Mouse (Mus musculus) embryonic facial prominence, embryonic 12.5 days (tissue): ENCODE measurements at regions not wholly inside any gene's neighbourhood (a gene's known extent, or its start where the extent isn't known, plus 50 kb on each side); places are given as distances from the start of the nearest gene placed in this dataset.

ENCODE experiments used
- ATAC-seq: fragments of 200-750 bp; cut with Nextera tagmentation; 2 replicates; pipeline ENCODE4 v1.8.0; 2017; ENCODE audit not compliant: insufficient number of reproducible peaks, insufficient read depth, low FRiP score, low TSS enrichment
- H3K27ac ChIP-seq: fragments of 300-500 bp; sonication (generic); 2 replicates; pipeline ENCODE4 v1.5.1; 2016; ENCODE audit warnings: mild to moderate bottlenecking
- H3K27me3 ChIP-seq: fragments of 300-500 bp; sonication (generic); 2 replicates; pipeline ENCODE4 v1.6.1; 2016; ENCODE audit warnings: mild to moderate bottlenecking, moderate library complexity
- H3K36me3 ChIP-seq: fragments of 300-500 bp; sonication (generic); 2 replicates; pipeline ENCODE4 v1.6.1; 2016; ENCODE audit warnings: mild to moderate bottlenecking
- H3K4me1 ChIP-seq: fragments of 300-500 bp; sonication (generic); 2 replicates; pipeline ENCODE4 v1.6.1; 2016
- H3K4me2 ChIP-seq: fragments of 300-500 bp; sonication (generic); replicated peaks from 2 replicates; pipeline ENCODE4 v1.6.1; 2016; ENCODE audit warnings: mild to moderate bottlenecking, moderate library complexity
- H3K4me3 ChIP-seq: fragments of 300-500 bp; sonication (generic); 2 replicates; pipeline ENCODE4 v1.5.1; 2016; ENCODE audit warnings: mild to moderate bottlenecking
- H3K9ac ChIP-seq: fragments of 300-500 bp; sonication (generic); 2 replicates; pipeline ENCODE4 v1.6.1; 2016; ENCODE audit warnings: mild to moderate bottlenecking, moderate library complexity
- H3K9me3 ChIP-seq: fragments of 300-500 bp; sonication (generic); 2 replicates; pipeline ENCODE4 v1.6.1; 2016; ENCODE audit warnings: mild to moderate bottlenecking, moderate library complexity
- WGBS: fragments of 180-500 bp; shearing (Covaris S2); methylation state at CpG from one replicate; pipeline ENCODE4 v1.1.7; 2016; 5-methylcytosine and 5-hydroxymethylcytosine counted together

DNA sequence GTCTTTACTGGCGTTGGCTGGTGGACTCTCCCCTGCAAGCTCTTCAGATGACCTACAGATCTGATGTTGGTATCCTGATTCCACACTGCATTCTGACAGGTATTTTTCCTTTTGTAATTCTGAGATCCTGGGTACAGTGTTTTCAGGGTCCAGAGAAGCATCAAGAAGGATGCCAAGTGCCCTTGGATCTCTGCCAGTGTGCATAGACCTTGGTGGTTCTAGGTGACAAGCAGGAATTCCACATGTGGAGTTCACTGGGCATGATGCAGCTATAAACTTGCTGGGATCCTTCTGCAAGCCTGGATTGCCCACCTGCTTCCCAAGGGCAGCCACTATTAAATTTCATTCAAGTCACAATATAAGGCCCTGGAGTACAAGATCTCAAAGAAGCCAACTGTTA lies 100.0 kb upstream of the Frmd6 start:
- no peak overlapping the region for H3K4me2 ChIP-seq
- no peak overlapping the region for H3K4me3 ChIP-seq
- no peaks in the 10 kb centered on the region for H3K9me3 ChIP-seq
- no peak for ATAC-seq
- H3K27ac ChIP-seq = no peak overlapping the region
- H3K27me3 ChIP-seq = no peaks in the 10 kb centered on the region
- H3K36me3 ChIP-seq = no peaks in the 10 kb centered on the region
- no peak overlapping the region for H3K9ac ChIP-seq
- 97% methylated on average over 1 of the region's 1 CpGs for WGBS
- peaks cover 5% of the 10 kb centered on the region; the same call in 1 of the 2 replicates for H3K4me1 ChIP-seq

DNA sequence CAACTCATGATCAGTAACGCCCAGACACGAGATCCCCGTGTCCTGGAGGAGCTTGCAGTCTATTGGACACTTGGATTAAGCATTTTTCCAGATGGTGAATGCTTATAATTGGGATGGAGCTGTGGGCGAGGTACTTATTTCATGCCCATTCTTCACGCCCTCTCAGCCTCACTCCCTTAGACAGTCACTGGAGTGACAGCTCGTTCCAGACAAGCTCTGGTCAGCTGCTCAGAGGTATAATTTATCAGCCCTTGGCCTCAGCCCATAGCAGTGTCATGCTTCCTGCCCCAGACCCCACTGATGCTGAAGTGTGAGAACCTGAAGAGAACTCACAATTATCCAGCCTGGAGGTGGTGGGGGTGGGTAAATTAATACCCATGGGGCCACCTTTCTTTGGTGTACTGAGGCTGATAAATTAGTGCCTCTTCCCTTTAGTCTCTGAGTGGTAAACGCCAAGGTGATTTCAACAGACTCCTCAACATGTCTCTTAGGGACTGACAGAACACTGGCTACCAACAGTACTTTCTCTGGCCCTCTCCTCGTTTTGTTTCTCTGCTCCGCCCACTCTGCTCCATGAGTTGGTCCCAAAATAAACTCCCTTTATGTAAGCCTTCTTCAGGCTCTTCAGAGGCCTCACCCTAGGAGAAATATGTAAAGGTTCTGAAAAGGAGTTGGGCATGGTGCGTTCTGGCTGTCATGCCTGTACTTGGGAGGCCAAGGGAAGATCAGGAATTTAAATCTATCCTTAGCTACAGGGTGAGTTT lies 97.6 kb upstream of the Frmd6 start:
- H3K4me1 ChIP-seq = peaks cover 9% of the 10 kb centered on the region; the same call in 1 of the 2 replicates
- no peaks in the 10 kb centered on the region for H3K9me3 ChIP-seq
- ATAC-seq = no peak

DNA sequence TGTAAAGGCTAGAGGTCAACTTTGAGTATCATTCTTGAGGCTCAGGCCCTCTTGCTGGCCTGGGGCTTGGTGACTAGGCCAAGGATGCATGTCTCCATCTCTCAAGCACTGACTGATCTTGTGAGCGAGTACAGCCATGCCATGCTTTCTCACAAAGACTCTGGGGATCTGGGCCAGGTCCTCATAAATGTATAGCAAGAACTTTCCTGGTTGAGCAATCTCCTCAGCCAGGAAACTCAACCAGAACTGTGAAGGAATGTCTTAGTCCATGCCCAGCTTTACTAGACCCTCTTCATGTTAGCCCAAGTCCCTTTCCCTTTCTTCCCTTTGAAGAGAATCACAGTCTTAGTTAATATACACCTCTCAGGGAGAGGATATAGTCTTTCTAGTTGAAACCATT lies 96.9 kb upstream of the Frmd6 start:
- ATAC-seq = no peak
- no peaks in the 10 kb centered on the region for H3K36me3 ChIP-seq

More for the DNA sequence above, 97.6 kb upstream of the Frmd6 start:
- H3K9ac ChIP-seq = no peak overlapping the region
- no peaks in the 10 kb centered on the region for H3K27me3 ChIP-seq
- no peaks in the 10 kb centered on the region for H3K36me3 ChIP-seq
- no peak overlapping the region for H3K27ac ChIP-seq
- no peak overlapping the region for H3K4me3 ChIP-seq
- 70% methylated on average over 10 of the region's 10 CpGs for WGBS
- H3K4me2 ChIP-seq = no peak overlapping the region

DNA sequence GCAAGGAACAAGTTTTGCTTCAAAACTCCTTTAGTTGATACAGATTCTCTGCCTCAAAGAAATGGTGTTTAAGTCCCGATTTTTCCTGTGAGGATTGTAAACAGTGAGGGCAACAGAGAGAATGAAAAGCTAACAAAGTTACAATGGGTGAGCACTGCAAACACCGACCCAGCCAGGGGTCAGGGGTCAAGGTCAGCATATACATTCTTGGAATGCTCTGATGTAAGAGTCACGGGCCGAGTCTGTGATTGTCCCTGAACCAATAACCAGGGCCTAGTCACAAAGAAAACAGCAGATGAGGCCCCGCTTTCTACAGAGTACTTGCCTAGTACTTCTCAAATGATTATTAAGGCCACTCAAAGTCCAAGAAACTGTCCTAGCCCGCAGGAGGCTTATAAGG lies 95.4 kb upstream of the Frmd6 start:
- Histone ChIP-seq H3K9ac (no peak overlapping the region), H3K27ac (no peak overlapping the region), H3K27me3 (no peaks in the 10 kb centered on the region), H3K4me2 (no peak overlapping the region), H3K9me3 (no peaks in the 10 kb centered on the region), H3K36me3 (no peaks in the 10 kb centered on the region), H3K4me3 (no peak overlapping the region), H3K4me1 (peaks cover 9% of the 10 kb centered on the region; the same call in 1 of the 2 replicates)
- ATAC-seq = no peak
- 32% methylated on average over 6 of the region's 6 CpGs for WGBS

More for the DNA sequence above, 96.9 kb upstream of the Frmd6 start:
- Histone ChIP-seq H3K9me3 (no peaks in the 10 kb centered on the region), H3K27ac (no peak overlapping the region), H3K9ac (no peak overlapping the region), H3K4me3 (no peak overlapping the region), H3K27me3 (no peaks in the 10 kb centered on the region), H3K4me2 (no peak overlapping the region), H3K4me1 (peaks cover 9% of the 10 kb centered on the region; the same call in 1 of the 2 replicates)
- 92% methylated on average over 1 of the region's 1 CpGs for WGBS

DNA sequence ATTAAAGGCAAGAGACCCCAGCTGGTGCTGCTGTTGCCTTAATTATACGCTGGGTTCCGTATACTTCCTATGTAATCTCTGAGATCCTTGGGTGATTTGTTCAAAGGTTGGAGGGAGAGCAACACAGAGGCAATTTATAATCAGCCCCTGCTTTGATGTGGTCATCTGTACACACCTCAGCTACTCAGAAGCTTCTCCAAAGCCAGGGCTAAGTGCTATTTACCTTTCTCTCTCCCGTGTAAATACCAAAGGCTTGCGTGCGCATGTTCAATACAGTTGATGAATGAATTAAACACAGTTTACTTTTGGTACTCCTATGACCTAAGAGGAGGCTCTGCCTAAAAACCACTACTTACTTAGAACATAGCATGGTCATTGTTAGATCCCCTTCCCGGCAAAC lies 93.8 kb upstream of the Frmd6 start:
- no peak for ATAC-seq
- H3K9me3 ChIP-seq = no peaks in the 10 kb centered on the region
- H3K4me3 ChIP-seq = no peak overlapping the region
- H3K36me3 ChIP-seq = no peaks in the 10 kb centered on the region
- no peak overlapping the region for H3K27ac ChIP-seq
- 84% methylated on average over 6 of the region's 6 CpGs for WGBS
- no peak overlapping the region for H3K9ac ChIP-seq
- peaks cover 9% of the 10 kb centered on the region; the same call in 1 of the 2 replicates for H3K4me1 ChIP-seq
- H3K4me2 ChIP-seq = no peak overlapping the region
- no peaks in the 10 kb centered on the region for H3K27me3 ChIP-seq

GRCm38 (mm10) chr12:70732591-70732990 lies 92.7 kb upstream of the Frmd6 start:
- Histone ChIP-seq H3K4me1 (peaks cover 9% of the 10 kb centered on the region; the same call in 1 of the 2 replicates), H3K9ac (no peak overlapping the region), H3K4me3 (no peak overlapping the region), H3K36me3 (no peaks in the 10 kb centered on the region), H3K27me3 (no peaks in the 10 kb centered on the region), H3K27ac (no peak overlapping the region), H3K9me3 (no peaks in the 10 kb centered on the region), H3K4me2 (no peak overlapping the region)
- ATAC-seq = no peak
- WGBS = 92% methylated on average over 3 of the region's 3 CpGs

DNA sequence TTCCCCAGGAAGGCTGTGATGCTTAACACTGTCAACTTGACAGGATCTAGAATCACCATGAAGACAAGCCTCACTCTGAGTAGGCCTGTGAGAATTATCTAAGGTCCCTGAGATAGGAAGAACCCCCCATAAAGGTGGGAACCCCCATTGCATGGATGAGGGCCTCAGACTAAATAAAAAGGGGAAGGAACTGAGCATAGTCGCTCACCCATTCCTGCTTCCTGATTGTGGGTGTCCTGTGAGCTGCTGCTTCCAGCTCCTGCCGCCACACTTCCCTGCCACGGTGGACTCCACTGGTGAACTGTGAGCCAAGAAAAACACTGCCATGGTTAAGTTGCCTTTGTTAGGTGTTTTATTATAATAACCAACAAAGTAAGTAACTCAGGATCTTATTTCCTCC lies 86.8 kb upstream of the Frmd6 start:
- 76% methylated on average over 3 of the region's 3 CpGs for WGBS
- H3K9ac ChIP-seq = no peak overlapping the region
- ATAC-seq = no peak
- H3K36me3 ChIP-seq = no peaks in the 10 kb centered on the region
- no peak overlapping the region for H3K4me2 ChIP-seq
- no peaks in the 10 kb centered on the region for H3K9me3 ChIP-seq
- no peak overlapping the region for H3K4me3 ChIP-seq
- H3K27ac ChIP-seq = no peak overlapping the region
- no peaks in the 10 kb centered on the region for H3K4me1 ChIP-seq
- H3K27me3 ChIP-seq = no peaks in the 10 kb centered on the region

DNA sequence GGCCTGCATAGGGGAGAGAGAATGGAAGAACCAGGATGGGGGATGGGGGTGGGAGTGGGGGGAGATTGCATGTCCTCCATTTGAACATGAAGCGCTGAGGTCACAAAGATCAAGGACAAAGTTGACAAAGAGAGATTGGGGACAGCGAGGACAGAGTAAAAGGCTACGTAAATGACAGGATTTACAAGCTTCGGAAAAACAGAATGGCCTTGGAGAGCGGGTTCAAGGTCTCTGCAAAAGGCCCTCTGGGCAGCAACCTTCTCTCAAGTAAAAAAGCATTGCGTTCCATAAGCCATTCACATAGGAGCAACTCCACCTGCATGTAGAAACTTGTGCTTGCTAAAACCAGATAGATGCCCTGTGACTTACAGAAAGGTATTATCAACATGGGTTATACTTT lies 86.0 kb upstream of the Frmd6 start:
- Histone ChIP-seq H3K4me2 (no peak overlapping the region), H3K27me3 (no peaks in the 10 kb centered on the region), H3K9me3 (no peaks in the 10 kb centered on the region), H3K4me1 (no peaks in the 10 kb centered on the region), H3K4me3 (no peak overlapping the region), H3K36me3 (no peaks in the 10 kb centered on the region), H3K9ac (no peak overlapping the region), H3K27ac (no peak overlapping the region)
- WGBS = 95% methylated on average over 6 of the region's 6 CpGs
- ATAC-seq = no peak

GRCm38 (mm10) chr12:70739766-70740165 lies 85.5 kb upstream of the Frmd6 start:
- Histone ChIP-seq H3K4me2 (no peak overlapping the region), H3K27ac (no peak overlapping the region), H3K36me3 (no peaks in the 10 kb centered on the region), H3K27me3 (no peaks in the 10 kb centered on the region), H3K9ac (no peak overlapping the region), H3K9me3 (no peaks in the 10 kb centered on the region), H3K4me1 (no peaks in the 10 kb centered on the region), H3K4me3 (no peak overlapping the region)
- 56% methylated on average over 7 of the region's 7 CpGs for WGBS
- ATAC-seq = no peak

GRCm38 (mm10) chr12:70742836-70743235 lies 82.5 kb upstream of the Frmd6 start:
- WGBS = 46% methylated on average over 3 of the region's 3 CpGs
- Histone ChIP-seq H3K4me1 (no peaks in the 10 kb centered on the region), H3K4me3 (no peak overlapping the region), H3K27ac (no peak overlapping the region), H3K27me3 (no peaks in the 10 kb centered on the region), H3K9me3 (no peaks in the 10 kb centered on the region), H3K36me3 (no peaks in the 10 kb centered on the region), H3K4me2 (no peak overlapping the region), H3K9ac (no peak overlapping the region)
- ATAC-seq = no peak

DNA sequence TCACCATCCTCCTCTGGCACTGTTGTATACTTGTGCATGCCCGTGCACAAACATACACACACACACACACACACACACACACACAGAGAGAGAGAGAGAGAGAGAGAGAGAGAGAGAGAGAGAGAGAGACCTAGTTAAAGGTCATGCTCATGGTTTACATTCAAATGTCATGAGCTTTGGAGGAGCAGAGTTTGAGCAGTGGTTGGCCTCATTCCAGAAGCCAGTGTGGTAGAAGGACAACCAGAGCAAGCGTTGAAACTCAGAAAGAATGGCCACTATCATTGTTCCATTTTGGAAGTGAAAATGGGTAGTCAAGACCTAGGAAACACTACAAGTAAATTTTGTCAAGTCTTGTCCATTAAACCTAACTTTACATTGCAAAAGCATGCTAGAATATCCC lies 79.6 kb upstream of the Frmd6 start:
- Histone ChIP-seq H3K36me3 (no peaks in the 10 kb centered on the region), H3K9me3 (no peaks in the 10 kb centered on the region), H3K4me1 (peaks cover 16% of the 10 kb centered on the region), H3K27ac (no peak overlapping the region), H3K4me3 (no peak overlapping the region), H3K27me3 (no peaks in the 10 kb centered on the region), H3K4me2 (no peak overlapping the region), H3K9ac (no peak overlapping the region)
- no peak for ATAC-seq
- 91% methylated on average over 2 of the region's 2 CpGs for WGBS

DNA sequence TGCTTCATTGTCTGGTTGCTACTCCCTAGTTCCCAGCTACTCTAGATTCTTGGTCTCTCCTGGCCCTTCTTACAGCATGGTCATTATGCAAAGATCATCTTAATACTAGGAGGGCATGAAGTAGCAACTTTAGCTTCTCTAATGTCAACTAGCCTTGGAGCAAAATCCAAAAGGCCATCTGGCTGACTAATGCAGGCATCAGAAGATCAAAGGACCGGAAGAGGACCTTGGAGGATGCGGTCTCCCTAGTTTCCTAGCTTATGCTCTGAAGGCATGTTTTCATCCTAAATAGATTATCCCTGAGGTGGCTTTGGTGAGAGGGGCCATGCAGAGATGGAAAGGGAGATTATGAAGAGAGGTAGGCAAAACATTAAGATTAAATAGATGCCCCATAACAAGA lies 75.7 kb upstream of the Frmd6 start:
- no peaks in the 10 kb centered on the region for H3K9me3 ChIP-seq
- no peak for ATAC-seq
- peak overlapping the region; percentile 78; the same call in 1 of the 2 replicates for H3K27ac ChIP-seq
- H3K36me3 ChIP-seq = no peaks in the 10 kb centered on the region
- H3K4me1 ChIP-seq = peaks cover 36% of the 10 kb centered on the region
- no peak overlapping the region for H3K4me3 ChIP-seq
- H3K4me2 ChIP-seq = no peak overlapping the region
- no peak overlapping the region for H3K9ac ChIP-seq
- no peaks in the 10 kb centered on the region for H3K27me3 ChIP-seq
- WGBS = 26% methylated on average over 2 of the region's 2 CpGs
